ENCODE assay signal across 11 mouse cellular contexts in the genomic region with DNA sequence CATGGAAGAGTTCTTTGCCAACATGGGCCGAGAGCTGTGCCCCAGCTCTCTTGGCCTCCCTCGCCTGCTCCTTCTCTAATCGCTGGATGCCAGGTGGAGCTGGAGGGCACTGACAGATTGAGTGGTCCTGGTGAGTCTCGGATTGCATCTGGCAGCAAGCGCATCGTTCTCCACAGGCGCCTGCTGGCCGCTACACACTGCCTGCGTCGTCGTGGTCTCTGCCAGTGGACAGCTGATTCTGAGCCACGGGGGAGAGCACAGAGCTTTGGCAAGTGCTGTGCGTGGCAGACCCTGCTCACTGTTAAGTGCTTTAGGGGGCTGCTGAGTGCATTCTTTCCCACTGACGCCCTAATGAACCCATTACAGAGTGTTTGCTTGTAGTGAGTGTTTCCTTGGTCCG. TPM values are rescaled to one million over a fixed set of nuclear protein-coding genes. Genes with fewer than 3 reads are reported as not detected.
DNase-seq lines count a peak whose midpoint lies in the region; ATAC-seq and TF ChIP-seq lines count a peak whose summit lies in the region.
"Had no signal": no experiment of that assay in that cellular context is flagged by ENCODE, and none has a peak within 500 bp of the region (broad histone marks: within the 10 kb centered on the region; RNA-seq: fewer than 3 reads in every experiment).

No protein-coding gene starts in this region.

- TF ChIP-seq POLR2A in limb, embryonic 14.5 days (IDR thresholded peaks at IDR 0.05; ENCODE audit: borderline replicate concordance, extremely low read depth, insufficient read depth, insufficient read length), result no peak

- no peak overlapping the region for H3K4me2 ChIP-seq in embryonic facial prominence, embryonic 15.5 days (replicated peaks)
- H3K4me2 ChIP-seq in limb, embryonic 14.5 days (replicated peaks; ENCODE audit: low read depth, low read length, severe bottlenecking), result no peak overlapping the region
- no peak overlapping the region for H3K4me2 ChIP-seq in liver, embryonic 11.5 days
- H3K4me2 ChIP-seq: heart, embryonic 12.5 days had no signal

- no peak overlapping the region for H3K4me3 ChIP-seq in heart, embryonic 10.5 days
- H3K4me3 ChIP-seq in embryonic facial prominence, embryonic 15.5 days (replicated peaks), result no peak overlapping the region
- H3K4me3 ChIP-seq in limb, embryonic 14.5 days (replicated peaks; ENCODE audit: low read length), result no peak overlapping the region
- no peak overlapping the region for H3K4me3 ChIP-seq in liver, embryonic 11.5 days (ENCODE audit: low read depth, low read length)
- H3K4me3 ChIP-seq: heart, embryonic 12.5 days had no signal

- WGBS in heart, embryonic 10.5 days, result 68% methylated on average over 15 of the region's 15 CpGs
- 60% methylated on average over 15 of the region's 15 CpGs for WGBS in embryonic facial prominence, embryonic 15.5 days
- WGBS in limb, embryonic 14.5 days, result 56% methylated on average over 15 of the region's 15 CpGs
- 75% methylated on average over 15 of the region's 15 CpGs for WGBS in liver, embryonic 11.5 days

- no peak overlapping the region for H3K9ac ChIP-seq in embryonic facial prominence, embryonic 15.5 days
- H3K9ac ChIP-seq in limb, embryonic 14.5 days (ENCODE audit: low read depth, low read length, severe bottlenecking), result no peak overlapping the region
- H3K9ac ChIP-seq in liver, embryonic 11.5 days (ENCODE audit: low read depth, low read length), result no peak overlapping the region
- H3K9ac ChIP-seq: heart, embryonic 12.5 days had no signal

- DNase-seq in heart, postnatal 10 days, result peak; percentile 6 to 10
- no peak for DNase-seq in heart, embryonic 10.5 days (ENCODE audit: low spot score)
- DNase-seq in cerebellum, adult 11-12 months, result peak; percentile 85
- DNase-seq in limb, embryonic 14.5 days (ENCODE audit: low spot score), result peak; percentile 4
- DNase-seq in thymus, postnatal 14 days, result no peak
- no peak for DNase-seq in layer of hippocampus, adult 9-11 months
- DNase-seq in liver, embryonic 11.5 days (ENCODE audit: low spot score), result no peak
- DNase-seq: lung, adult 2 months had no signal

- no peaks in the 10 kb centered on the region for H3K27me3 ChIP-seq in heart, embryonic 10.5 days (ENCODE audit: insufficient read depth, poor library complexity, severe bottlenecking)
- H3K27me3 ChIP-seq in embryonic facial prominence, embryonic 15.5 days, result no peaks in the 10 kb centered on the region
- no peaks in the 10 kb centered on the region for H3K27me3 ChIP-seq in limb, embryonic 14.5 days (ENCODE audit: control insufficient read depth, insufficient read depth, low read length)
- H3K27me3 ChIP-seq in liver, embryonic 11.5 days (replicated peaks; ENCODE audit: control insufficient read depth, insufficient read depth, low read length), result no peaks in the 10 kb centered on the region
- H3K27me3 ChIP-seq: CH12.LX; heart, embryonic 12.5 days had no signal

- peaks cover 7% of the 10 kb centered on the region; the same call in 1 of the 2 replicates for H3K4me1 ChIP-seq in heart, embryonic 10.5 days
- H3K4me1 ChIP-seq in embryonic facial prominence, embryonic 15.5 days, result no peaks in the 10 kb centered on the region
- peaks cover 5% of the 10 kb centered on the region; the same call in 1 of the 2 replicates for H3K4me1 ChIP-seq in limb, embryonic 14.5 days (ENCODE audit: control insufficient read depth, insufficient read depth, low read length)
- no peaks in the 10 kb centered on the region for H3K4me1 ChIP-seq in liver, embryonic 11.5 days (replicated peaks; ENCODE audit: control insufficient read depth, insufficient read depth, low read length)
- H3K4me1 ChIP-seq: heart, embryonic 12.5 days had no signal

- no peaks in the 10 kb centered on the region for H3K36me3 ChIP-seq in heart, embryonic 10.5 days
- H3K36me3 ChIP-seq in embryonic facial prominence, embryonic 15.5 days, result no peaks in the 10 kb centered on the region
- no peaks in the 10 kb centered on the region for H3K36me3 ChIP-seq in limb, embryonic 14.5 days (ENCODE audit: control insufficient read depth, insufficient read depth, low read length)
- H3K36me3 ChIP-seq in liver, embryonic 11.5 days (ENCODE audit: control insufficient read depth, insufficient read depth, low read length), result no peaks in the 10 kb centered on the region
- H3K36me3 ChIP-seq: heart, embryonic 12.5 days had no signal

- intact Hi-C loops in heart, postnatal 10 days (cut with DNase I), result no loop called here

- ATAC-seq in embryonic facial prominence, embryonic 15.5 days (ENCODE audit: insufficient number of reproducible peaks, low FRiP score, low TSS enrichment, low read depth), result peak; percentile 73
- no peak; the same call in 1 of the 2 replicates for ATAC-seq in limb, embryonic 14.5 days (ENCODE audit: low FRiP score, low read depth)
- ATAC-seq in liver, embryonic 11.5 days (replicated peaks; ENCODE audit: low FRiP score), result no peak

- no peaks in the 10 kb centered on the region for H3K9me3 ChIP-seq in heart, embryonic 10.5 days
- no peaks in the 10 kb centered on the region for H3K9me3 ChIP-seq in embryonic facial prominence, embryonic 15.5 days (replicated peaks)
- no peaks in the 10 kb centered on the region for H3K9me3 ChIP-seq in limb, embryonic 14.5 days (ENCODE audit: control insufficient read depth, low read length)
- H3K9me3 ChIP-seq in liver, embryonic 11.5 days (ENCODE audit: control insufficient read depth, low read length), result no peaks in the 10 kb centered on the region
- H3K9me3 ChIP-seq: heart, embryonic 12.5 days had no signal

- H3K27ac ChIP-seq in heart, embryonic 10.5 days, result no peak overlapping the region
- 0 out of 2 replicates have a peak overlapping the region, but pooled peaks have one; percentile 39 for H3K27ac ChIP-seq in embryonic facial prominence, embryonic 15.5 days (replicated peaks)
- no peak overlapping the region for H3K27ac ChIP-seq in limb, embryonic 14.5 days (replicated peaks; ENCODE audit: low read depth, low read length)
- H3K27ac ChIP-seq in liver, embryonic 11.5 days (ENCODE audit: low read depth, low read length), result no peak overlapping the region

RNA-seq across cellular contexts. Expression of a gene that starts 17.9 kb away (rescaled TPM):
- total RNA-seq in heart, postnatal 10 days (2021), result 1 to 10 TPM; 2.0 to 2.2 TPM
- polyA plus RNA-seq in heart, embryonic 10.5 days (2016; fragmentation: Nextera tagmentation; extraction: Ambion mirVana), result 4.4 and 5.8 TPM in 2 replicates
- 19.7 and 19.8 TPM in 2 replicates for polyA plus RNA-seq in embryonic facial prominence, embryonic 15.5 days (2015; fragmentation: Nextera tagmentation; extraction: Ambion mirVana)
- polyA plus RNA-seq in limb, embryonic 14.5 days (2012; rRNA removed), result 13.1 and 13.5 TPM in 2 replicates
- 15.6 and 15.7 TPM in 2 replicates for polyA plus RNA-seq in limb, embryonic 14.5 days (2014; fragmentation: Nextera tagmentation; extraction: Ambion mirVana)
- polyA plus RNA-seq in liver, embryonic 11.5 days (2014; fragmentation: Nextera tagmentation; extraction: Ambion mirVana), result 0.92 and 1.7 TPM in 2 replicates
- total RNA-seq: CH12.LX had no signal

Comparison
In these comparisons a context has a peak if more than half of its experiments do, and no peak if none do; other contexts are left out.
1. DNase-seq: peak in heart, postnatal 10 days (2 of 2), cerebellum, adult 11-12 months (single experiment) and limb, embryonic 14.5 days (single experiment); none in heart, embryonic 10.5 days (single experiment), thymus, postnatal 14 days (single experiment), layer of hippocampus, adult 9-11 months (single experiment) and liver, embryonic 11.5 days (single experiment).